Mouse (Mus musculus): ENCODE measurements around the gene Hist1h3c. TPM values are rescaled to one million over a fixed set of nuclear protein-coding genes. Genes with fewer than 3 reads are reported as not detected.

The Hist1h3c gene
- polyA plus RNA-seq, 1 experiment from 2014 or later: 6.0 TPM

GRCm38 (mm10) chr13:23732156-23732804, 13.1 kb downstream of the Hist1h3c start:
- TF ChIP-seq CTCF (IDR thresholded peaks at IDR 0.05; ENCODE audit: low read depth): peak; percentile 94
- DNase-seq (ENCODE audit: low spot score) (peak; percentile 85), ATAC-seq (replicated peaks; ENCODE audit: low FRiP score, low read depth) (no peak)
- no peak overlapping the region for H3K27ac ChIP-seq
- WGBS: 21% methylated on average over 8 of the region's 8 CpGs
- no peaks in the 10 kb centered on the region for H3K36me3 ChIP-seq (ENCODE audit: insufficient read depth, low read length)
- no peaks in the 10 kb centered on the region for H3K27me3 ChIP-seq (ENCODE audit: insufficient read depth, low read length)
- H3K4me3 ChIP-seq (replicated peaks; ENCODE audit: low read depth, low read length): no peak overlapping the region
- H3K4me2 ChIP-seq (ENCODE audit: low read length): no peak overlapping the region
- H3K4me1 ChIP-seq (replicated peaks; ENCODE audit: insufficient read depth, low read length): no peaks in the 10 kb centered on the region
- no peaks in the 10 kb centered on the region for H3K9me3 ChIP-seq (replicated peaks; ENCODE audit: low read length)
- H3K9ac ChIP-seq (ENCODE audit: low read depth, low read length): no peak overlapping the region

DNA sequence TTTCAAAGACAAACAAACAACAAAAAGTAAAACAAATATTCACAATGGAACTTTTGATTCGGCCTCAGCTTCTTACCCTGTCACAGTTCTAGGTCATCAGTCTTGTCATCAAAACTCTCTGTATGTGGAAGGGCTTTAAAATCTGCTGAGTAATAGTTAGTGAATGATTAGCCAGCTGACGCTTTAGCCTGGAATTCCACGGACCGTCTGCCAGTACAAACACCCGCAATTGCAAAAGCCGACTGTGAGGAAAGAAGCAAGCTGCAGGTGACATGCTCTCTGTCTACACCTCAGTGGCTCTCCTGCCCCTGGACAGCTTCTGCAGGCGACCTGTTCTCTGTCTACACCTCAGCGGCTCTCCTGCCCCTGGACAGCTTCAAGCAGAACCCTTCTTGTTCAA, 14.9 kb downstream of the Hist1h3c start:
- no peaks in the 10 kb centered on the region for H3K36me3 ChIP-seq (ENCODE audit: insufficient read depth, low read length)
- H3K4me1 ChIP-seq (replicated peaks; ENCODE audit: insufficient read depth, low read length): no peaks in the 10 kb centered on the region
- H3K9ac ChIP-seq (ENCODE audit: low read depth, low read length): no peak overlapping the region
- no peaks in the 10 kb centered on the region for H3K9me3 ChIP-seq (replicated peaks; ENCODE audit: low read length)
- ATAC-seq (replicated peaks; ENCODE audit: low FRiP score, low read depth) (peak; percentile 79), DNase-seq (ENCODE audit: low spot score) (peak; percentile 73)
- H3K4me2 ChIP-seq (ENCODE audit: low read length): no peak overlapping the region
- no peak for TF ChIP-seq CTCF (IDR thresholded peaks at IDR 0.05; ENCODE audit: low read depth)
- H3K27me3 ChIP-seq (ENCODE audit: insufficient read depth, low read length): no peaks in the 10 kb centered on the region
- H3K27ac ChIP-seq: no peak overlapping the region
- H3K4me3 ChIP-seq (replicated peaks; ENCODE audit: low read depth, low read length): no peak overlapping the region
- 22% methylated on average over 8 of the region's 8 CpGs for WGBS

DNA sequence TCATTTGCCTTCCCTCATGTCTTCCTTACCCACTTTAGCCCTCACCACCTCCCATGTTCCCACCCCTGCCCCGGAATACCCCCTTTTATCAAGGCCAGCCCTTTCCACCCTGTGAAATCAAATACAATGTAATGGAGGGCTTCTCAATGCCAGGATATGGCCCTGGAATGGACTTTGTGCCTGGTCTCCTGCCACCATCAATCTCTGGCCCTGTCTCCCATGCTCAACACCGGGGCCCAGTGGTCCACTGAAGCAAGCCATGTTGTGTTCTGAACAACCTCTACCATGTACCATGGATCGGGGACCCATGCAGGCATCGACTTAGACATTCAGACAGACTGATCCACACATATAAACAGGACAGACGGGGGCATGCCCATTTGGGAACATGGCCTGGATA, 15.7 kb downstream of the Hist1h3c start:
- DNase-seq (ENCODE audit: low spot score) (no peak), ATAC-seq (replicated peaks; ENCODE audit: low FRiP score, low read depth) (no peak)
- no peaks in the 10 kb centered on the region for H3K4me1 ChIP-seq (replicated peaks; ENCODE audit: insufficient read depth, low read length)
- TF ChIP-seq CTCF (IDR thresholded peaks at IDR 0.05; ENCODE audit: low read depth): no peak
- no peaks in the 10 kb centered on the region for H3K36me3 ChIP-seq (ENCODE audit: insufficient read depth, low read length)
- 95% methylated on average over 5 of the region's 5 CpGs for WGBS
- H3K9ac ChIP-seq (ENCODE audit: low read depth, low read length): no peak overlapping the region
- H3K4me3 ChIP-seq (replicated peaks; ENCODE audit: low read depth, low read length): no peak overlapping the region
- H3K4me2 ChIP-seq (ENCODE audit: low read length): no peak overlapping the region
- H3K27ac ChIP-seq: no peak overlapping the region
- no peaks in the 10 kb centered on the region for H3K9me3 ChIP-seq (replicated peaks; ENCODE audit: low read length)
- no peaks in the 10 kb centered on the region for H3K27me3 ChIP-seq (ENCODE audit: insufficient read depth, low read length)

- no peak for DNase-seq (ENCODE audit: low spot score)
- WGBS: 91% methylated on average over 9 of the region's 9 CpGs
- H3K4me3 ChIP-seq (replicated peaks; ENCODE audit: low read depth, low read length): no peak overlapping the region
Observed at GRCm38 (mm10) chr13:23729192-23729525, 16.2 kb downstream of the Hist1h3c start.

DNA sequence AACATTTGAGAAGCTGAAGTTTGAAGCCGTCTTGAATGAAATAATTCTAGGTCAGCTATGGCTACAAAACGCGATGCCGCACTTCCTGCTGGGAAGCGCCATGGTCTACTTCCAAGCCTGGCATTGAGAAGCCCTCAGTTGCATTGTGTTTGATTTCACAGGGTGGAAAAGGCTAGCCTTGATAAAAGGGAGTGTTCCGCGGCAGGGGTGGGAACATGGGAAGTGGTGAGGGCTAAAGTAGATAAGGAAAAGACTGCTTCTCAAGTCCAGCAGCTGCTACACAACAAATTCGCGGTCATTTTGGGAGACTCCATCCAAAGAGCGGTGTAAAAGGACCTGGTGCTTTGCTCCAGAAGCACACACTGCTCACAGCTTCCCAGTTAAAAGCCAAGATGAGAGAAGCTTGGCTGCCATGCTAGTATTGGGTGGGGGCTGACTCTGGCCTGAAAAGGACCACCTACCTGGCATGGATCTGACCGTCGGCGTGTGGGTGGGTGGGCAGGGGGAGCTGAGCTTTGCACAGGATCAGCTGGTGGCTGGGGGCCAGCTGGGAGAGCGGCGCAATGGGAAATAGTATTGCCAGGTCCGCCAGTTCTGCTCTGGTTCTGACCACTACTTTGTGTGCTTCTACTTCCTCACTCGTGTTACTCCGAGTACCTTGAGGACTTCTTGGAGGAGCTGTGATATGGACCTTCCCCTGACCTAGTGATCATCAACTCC, 16.8 kb downstream of the Hist1h3c start:
- Histone ChIP-seq H3K4me2 (ENCODE audit: low read length) (no peak overlapping the region), H3K9ac (ENCODE audit: low read depth, low read length) (no peak overlapping the region), H3K9me3 (replicated peaks; ENCODE audit: low read length) (no peaks in the 10 kb centered on the region), H3K27me3 (ENCODE audit: insufficient read depth, low read length) (no peaks in the 10 kb centered on the region), H3K4me1 (replicated peaks; ENCODE audit: insufficient read depth, low read length) (no peaks in the 10 kb centered on the region), H3K4me3 (replicated peaks; ENCODE audit: low read depth, low read length) (no peak overlapping the region), H3K36me3 (ENCODE audit: insufficient read depth, low read length) (no peaks in the 10 kb centered on the region), H3K27ac (no peak overlapping the region)
- ATAC-seq (replicated peaks; ENCODE audit: low FRiP score, low read depth): no peak
- no peak for DNase-seq (ENCODE audit: low spot score)
- 92% methylated on average over 18 of the region's 18 CpGs for WGBS
- TF ChIP-seq CTCF (IDR thresholded peaks at IDR 0.05; ENCODE audit: low read depth): no peak

More at GRCm38 (mm10) chr13:23729192-23729525, 16.2 kb downstream of the Hist1h3c start:
- H3K4me1 ChIP-seq (replicated peaks; ENCODE audit: insufficient read depth, low read length): no peaks in the 10 kb centered on the region
- no peak for ATAC-seq (replicated peaks; ENCODE audit: low FRiP score, low read depth)
- no peaks in the 10 kb centered on the region for H3K9me3 ChIP-seq (replicated peaks; ENCODE audit: low read length)
- H3K9ac ChIP-seq (ENCODE audit: low read depth, low read length): no peak overlapping the region
- H3K4me2 ChIP-seq (ENCODE audit: low read length): no peak overlapping the region
- H3K27ac ChIP-seq: no peak overlapping the region
- no peaks in the 10 kb centered on the region for H3K27me3 ChIP-seq (ENCODE audit: insufficient read depth, low read length)
- TF ChIP-seq CTCF (IDR thresholded peaks at IDR 0.05; ENCODE audit: low read depth): no peak
- H3K36me3 ChIP-seq (ENCODE audit: insufficient read depth, low read length): no peaks in the 10 kb centered on the region

DNA sequence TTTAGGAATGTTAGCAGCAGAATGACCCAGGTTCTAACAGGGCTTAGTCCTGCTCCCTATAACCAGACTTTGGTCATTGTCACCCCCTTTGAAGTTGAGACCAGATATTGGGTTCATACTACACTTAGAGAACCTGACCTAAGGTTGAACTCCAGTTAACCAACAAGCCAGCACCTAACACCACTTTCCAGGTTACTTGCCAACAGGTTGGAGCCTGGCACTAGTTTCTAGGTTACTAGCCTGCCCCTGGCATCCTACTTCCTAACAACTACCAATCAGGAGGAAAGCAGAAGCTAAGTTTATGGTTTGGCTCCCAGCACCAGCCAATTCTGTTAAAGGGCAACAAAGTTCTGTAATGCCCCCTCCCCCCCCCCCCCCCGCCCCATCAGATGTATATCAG, 20.2 kb downstream of the Hist1h3c start:
- Histone ChIP-seq H3K4me3 (replicated peaks; ENCODE audit: low read depth, low read length) (no peak overlapping the region), H3K9ac (ENCODE audit: low read depth, low read length) (no peak overlapping the region), H3K9me3 (replicated peaks; ENCODE audit: low read length) (no peaks in the 10 kb centered on the region), H3K36me3 (ENCODE audit: insufficient read depth, low read length) (no peaks in the 10 kb centered on the region), H3K4me2 (ENCODE audit: low read length) (no peak overlapping the region), H3K27me3 (ENCODE audit: insufficient read depth, low read length) (no peaks in the 10 kb centered on the region), H3K4me1 (replicated peaks; ENCODE audit: insufficient read depth, low read length) (no peaks in the 10 kb centered on the region), H3K27ac (no peak overlapping the region)
- ATAC-seq (replicated peaks; ENCODE audit: low FRiP score, low read depth): no peak
- WGBS: 60% methylated on average over 1 of the region's 1 CpGs
- DNase-seq (ENCODE audit: low spot score): no peak
- TF ChIP-seq CTCF (IDR thresholded peaks at IDR 0.05; ENCODE audit: low read depth): no peak

Data from kidney, postnatal 0 days (tissue).